ENCODE assay signal across 9 mouse cellular contexts in the genomic region with DNA sequence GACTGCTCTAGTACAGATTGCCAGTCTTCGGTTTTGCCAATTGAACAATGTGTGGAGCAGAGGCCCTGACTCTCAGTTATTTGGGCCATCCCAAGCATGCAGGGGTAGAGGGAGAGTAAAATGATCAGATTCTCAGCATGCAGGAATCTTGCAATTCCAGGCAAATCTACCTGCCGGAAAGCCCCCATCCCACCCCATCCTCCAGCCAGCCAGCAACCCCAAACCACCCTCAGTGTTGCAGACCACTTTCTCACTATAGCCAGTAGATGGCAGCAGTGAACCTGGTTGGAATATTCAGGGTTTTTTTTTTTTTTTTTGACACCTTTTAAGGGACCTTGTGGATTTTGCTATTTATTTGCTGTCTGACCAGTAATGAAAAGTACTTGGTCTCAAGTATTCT. TPM values are rescaled to one million over a fixed set of nuclear protein-coding genes. Genes with fewer than 3 reads are reported as not detected.
DNase-seq lines count a peak whose midpoint lies in the region; ATAC-seq and TF ChIP-seq lines count a peak whose summit lies in the region.
"Had no signal": no experiment of that assay in that cellular context is flagged by ENCODE, and none has a peak within 500 bp of the region (broad histone marks: within the 10 kb centered on the region; RNA-seq: fewer than 3 reads in every experiment).

No protein-coding gene starts in this region.

- peak; percentile 60 for DNase-seq in cerebellum, adult 9-10 months
- DNase-seq in cerebellum, adult 8-10 months, result no peak
- DNase-seq in liver, adult 2 months (ENCODE audit: extremely low read depth, low read depth, low spot score), result peak; percentile 27
- peak; percentile 66 for DNase-seq in brain, embryonic 14.5 days (ENCODE audit: low read depth)
- DNase-seq in lung, adult 2 months, result no peak
- no peak for DNase-seq in spleen, postnatal 14 days (ENCODE audit: low spot score in 2 of 2)
- DNase-seq in left cerebral cortex, postnatal 36 days (ENCODE audit: low spot score in 2 of 2), result no peak

- no peak overlapping the region for H3K9ac ChIP-seq in liver, adult 2 months (ENCODE audit: low read depth, low read length)
- no peak overlapping the region for H3K9ac ChIP-seq in liver, embryonic 12.5 days
- H3K9ac ChIP-seq: limb, embryonic 13.5 days had no signal

- intact Hi-C loops in left cerebral cortex, postnatal 36 days (cut with DNase I), result loop anchor here (2.0 kb wide), 1 partner anchor 175 kb away; no protein-coding TSS in a partner anchor

- no peaks in the 10 kb centered on the region for H3K9me3 ChIP-seq in liver, embryonic 12.5 days (replicated peaks)
- H3K9me3 ChIP-seq: limb, embryonic 13.5 days had no signal

- H3K4me1 ChIP-seq in liver, adult 2 months (ENCODE audit: control insufficient read depth, insufficient read depth, low read length), result no peaks in the 10 kb centered on the region
- H3K4me1 ChIP-seq in liver, embryonic 12.5 days, result no peaks in the 10 kb centered on the region
- H3K4me1 ChIP-seq in lung, adult 2 months (ENCODE audit: control insufficient read depth, insufficient read depth, low read length), result no peaks in the 10 kb centered on the region
- H3K4me1 ChIP-seq: limb, embryonic 13.5 days had no signal

- 59% methylated on average over 2 of the region's 2 CpGs for WGBS in liver, adult 2 months
- 54% methylated on average over 2 of the region's 2 CpGs for WGBS in liver, embryonic 12.5 days (ENCODE audit: insufficient replicate concordance)
- WGBS in lung, adult 2 months, result 54% methylated on average over 2 of the region's 2 CpGs

- peak; percentile 72 for TF ChIP-seq CTCF in liver, adult 2 months (IDR thresholded peaks at IDR 0.05; ENCODE audit: low read depth, low read length)
- TF ChIP-seq CTCF in brain, embryonic 14.5 days (IDR thresholded peaks at IDR 0.05; ENCODE audit: borderline replicate concordance, extremely low read depth, insufficient read depth, insufficient read length), result peak; percentile 69; the same call in 1 of the 2 replicates
- peak; percentile 57 for TF ChIP-seq CTCF in lung, adult 2 months (IDR thresholded peaks at IDR 0.05; ENCODE audit: insufficient read depth, low read length)

- no peaks in the 10 kb centered on the region for H3K27me3 ChIP-seq in liver, adult 2 months (ENCODE audit: control insufficient read depth, insufficient read depth, low read length)
- no peaks in the 10 kb centered on the region for H3K27me3 ChIP-seq in liver, embryonic 12.5 days (replicated peaks)
- H3K27me3 ChIP-seq: limb, embryonic 13.5 days had no signal

- no peak overlapping the region for H3K4me2 ChIP-seq in liver, embryonic 12.5 days
- H3K4me2 ChIP-seq: limb, embryonic 13.5 days had no signal

- no peaks in the 10 kb centered on the region for H3K36me3 ChIP-seq in liver, adult 2 months (ENCODE audit: control insufficient read depth, insufficient read depth, low read length)
- no peaks in the 10 kb centered on the region for H3K36me3 ChIP-seq in liver, embryonic 12.5 days

- H3K79me2 ChIP-seq in liver, adult 2 months (ENCODE audit: control insufficient read depth, insufficient read depth, low read length), result no peaks in the 10 kb centered on the region

- TF ChIP-seq POLR2A in liver, adult 2 months (IDR thresholded peaks at IDR 0.05; ENCODE audit: extremely low read depth, insufficient read depth, low read length), result no peak
- no peak for TF ChIP-seq POLR2A in brain, embryonic 14.5 days (IDR thresholded peaks at IDR 0.05; ENCODE audit: borderline replicate concordance, extremely low read depth, insufficient read depth, insufficient read length, poor library complexity, severe bottlenecking)
- no peak for TF ChIP-seq POLR2A in lung, adult 2 months (IDR thresholded peaks at IDR 0.05; ENCODE audit: borderline replicate concordance, extremely low read depth, low read depth, low read length)

- H3K27ac ChIP-seq in liver, adult 2 months (replicated peaks; ENCODE audit: insufficient read depth, low read depth, low read length), result no peak overlapping the region
- H3K27ac ChIP-seq in liver, embryonic 12.5 days, result no peak overlapping the region
- H3K27ac ChIP-seq: limb, embryonic 13.5 days had no signal

- no peak overlapping the region for H3K4me3 ChIP-seq in liver, adult 2 months (ENCODE audit: insufficient read depth, low read depth, low read length)
- no peak overlapping the region for H3K4me3 ChIP-seq in liver, embryonic 12.5 days
- H3K4me3 ChIP-seq in lung, adult 2 months (replicated peaks; ENCODE audit: extremely low read depth, low read depth, low read length), result no peak overlapping the region
- H3K4me3 ChIP-seq: limb, embryonic 13.5 days had no signal

- no peak for ATAC-seq in liver, embryonic 12.5 days

RNA-seq across cellular contexts. Expression of gene Aar2, which starts 17.7 kb away (rescaled TPM):
- 10.4 and 11.5 TPM in 2 replicates for total RNA-seq in liver, adult 2 months (2014; rRNA removed)
- 20.0 and 31.1 TPM in 2 replicates for polyA plus RNA-seq in liver, adult 2 months (2012; rRNA removed)
- 20.9 and 22.6 TPM in 2 replicates for polyA plus RNA-seq in liver, embryonic 12.5 days (2016; fragmentation: Nextera tagmentation; extraction: Ambion mirVana)
- 36.4 and 37.8 TPM in 2 replicates for polyA plus RNA-seq in brain, embryonic 14.5 days (2012; rRNA removed)
- polyA plus RNA-seq in lung, adult 2 months (2012; rRNA removed), result 31.3 and 35.0 TPM in 2 replicates
- 10 to 100 TPM; 34.5 to 38.8 TPM for total RNA-seq in left cerebral cortex, postnatal 36 days (2021)

Comparison
In these comparisons a context has a peak if more than half of its experiments do, and no peak if none do; other contexts are left out.
1. DNase-seq: peak in cerebellum, adult 9-10 months (single experiment), liver, adult 2 months (single experiment) and brain, embryonic 14.5 days (single experiment); none in cerebellum, adult 8-10 months (single experiment), lung, adult 2 months (single experiment), spleen, postnatal 14 days (0 of 2) and left cerebral cortex, postnatal 36 days (0 of 2).
2. Peak in every context shown above with its lines, with median percentiles within 50 percentile points of each other: CTCF ChIP-seq.